Mouse (Mus musculus) intestine, postnatal 0 days (tissue): ENCODE results near the gene Defb45. TPM values are rescaled to one million over a fixed set of nuclear protein-coding genes. Genes with fewer than 3 reads are reported as not detected.
A peak's percentile ranks its signal among the peaks of the same experiment; 100 is the strongest.

Source experiments
- ATAC-seq: fragments of 200-750 bp; cut with Nextera tagmentation; 2 replicates; pipeline ENCODE4 v1.8.0; 2017; ENCODE audit warnings: mild to moderate bottlenecking, moderate TSS enrichment, moderate library complexity
- H3K27ac ChIP-seq: fragments of 300-500 bp; sonication (generic); 2 replicates; pipeline ENCODE4 v1.5.1; 2014; ENCODE audit warnings: mild to moderate bottlenecking, low read depth, low read length, moderate library complexity
- H3K27me3 ChIP-seq: fragments of 300-500 bp; sonication (generic); replicated peaks from 2 replicates; pipeline ENCODE4 v1.6.1; 2014; ENCODE audit warnings: low read length, mixed read lengths; ENCODE audit not compliant: control insufficient read depth, insufficient read depth
- H3K36me3 ChIP-seq: fragments of 300-500 bp; sonication (generic); 2 replicates; pipeline ENCODE4 v1.6.1; 2014; ENCODE audit warnings: mild to moderate bottlenecking, moderate library complexity; ENCODE audit not compliant: control insufficient read depth, insufficient read depth
- H3K4me1 ChIP-seq: fragments of 300-500 bp; sonication (generic); replicated peaks from 2 replicates; pipeline ENCODE4 v1.6.1; 2014; ENCODE audit warnings: antibody characterized with exemption, low read length, mixed read lengths; ENCODE audit not compliant: control insufficient read depth, insufficient read depth
- H3K4me2 ChIP-seq: fragments of 300-500 bp; sonication (generic); replicated peaks from 2 replicates; pipeline ENCODE4 v1.6.1; 2014; ENCODE audit warnings: low read depth, mild to moderate bottlenecking, moderate library complexity
- H3K4me3 ChIP-seq: fragments of 300-500 bp; sonication (generic); 2 replicates; pipeline ENCODE4 v1.5.1; 2014; ENCODE audit warnings: low read depth, low read length
- H3K9ac ChIP-seq: fragments of 300-500 bp; sonication (generic); 2 replicates; pipeline ENCODE4 v1.6.1; 2014; ENCODE audit warnings: mild to moderate bottlenecking, low read depth, low read length
- H3K9me3 ChIP-seq: fragments of 300-500 bp; sonication (generic); 2 replicates; pipeline ENCODE4 v1.6.1; 2016; ENCODE audit warnings: mixed run types; ENCODE audit not compliant: control insufficient read depth
- CTCF ChIP-seq: sonication (generic); IDR thresholded peaks from 2 replicates; pipeline ENCODE4 v1.5.1; 2016; ENCODE audit warnings: low read depth, mild to moderate bottlenecking, control low read depth, antibody characterized with exemption, moderate library complexity
- WGBS: fragments of 180-500 bp; shearing (Covaris S2); extraction: QIAGEN DNeasy Blood & Tissue Kit; methylation state at CpG from one replicate; pipeline ENCODE4 v1.1.7; 2014; 5-methylcytosine and 5-hydroxymethylcytosine counted together
- polyA plus RNA-seq: library from polyadenylated mRNA; unstranded; fragments of >200 nt; fragmentation: Nextera tagmentation; extraction: Ambion mirVana; gene quantifications from 2 replicates; pipeline ENCODE4 v1.2.1, GENCODE M21; 2015

Gene Defb45
- polyA plus RNA-seq, 1 experiment from 2014 or later: not detected

GRCm38 (mm10) chr2:152634311-152634710, 35.1 kb upstream of the Defb45 start:
- Histone ChIP-seq H3K4me1 (no peaks in the 10 kb centered on the region), H3K27ac (no peak overlapping the region), H3K9ac (no peak overlapping the region), H3K27me3 (peaks cover 5% of the 10 kb centered on the region; the same call in 1 of the 2 replicates), H3K4me3 (no peak overlapping the region), H3K4me2 (no peak overlapping the region), H3K36me3 (no peaks in the 10 kb centered on the region), H3K9me3 (no peaks in the 10 kb centered on the region)
- no peak for ATAC-seq
- no peak for TF ChIP-seq CTCF
- 66% methylated on average over 29 of the region's 29 CpGs for WGBS

GRCm38 (mm10) chr2:152633334-152633733, 34.1 kb upstream of the Defb45 start:
- Histone ChIP-seq H3K4me1 (no peaks in the 10 kb centered on the region), H3K9me3 (no peaks in the 10 kb centered on the region), H3K4me3 (no peak overlapping the region), H3K4me2 (no peak overlapping the region), H3K27me3 (peaks cover 5% of the 10 kb centered on the region; the same call in 1 of the 2 replicates), H3K36me3 (no peaks in the 10 kb centered on the region), H3K27ac (no peak overlapping the region), H3K9ac (no peak overlapping the region)
- WGBS: 34% methylated on average over 17 of the region's 17 CpGs
- TF ChIP-seq CTCF: no peak
- no peak for ATAC-seq

- WGBS: 79% methylated on average over 6 of the region's 6 CpGs
These were observed 30.7 kb upstream of the Defb45 start for GRCm38 (mm10) chr2:152629904-152630303.

GRCm38 (mm10) chr2:152629239-152629638, 30.0 kb upstream of the Defb45 start:
- TF ChIP-seq CTCF: no peak
- no peak overlapping the region for H3K9ac ChIP-seq
- H3K4me1 ChIP-seq: no peaks in the 10 kb centered on the region
- ATAC-seq: no peak
- H3K4me2 ChIP-seq: no peak overlapping the region
- H3K4me3 ChIP-seq: no peak overlapping the region
- H3K9me3 ChIP-seq: no peaks in the 10 kb centered on the region
- H3K36me3 ChIP-seq: no peaks in the 10 kb centered on the region
- 33% methylated on average over 3 of the region's 3 CpGs for WGBS
- H3K27ac ChIP-seq: no peak overlapping the region
- H3K27me3 ChIP-seq: peaks cover 29% of the 10 kb centered on the region

More at GRCm38 (mm10) chr2:152629904-152630303, 30.7 kb upstream of the Defb45 start:
- Histone ChIP-seq H3K9me3 (no peaks in the 10 kb centered on the region), H3K9ac (no peak overlapping the region), H3K27me3 (peaks cover 29% of the 10 kb centered on the region), H3K4me1 (no peaks in the 10 kb centered on the region), H3K36me3 (no peaks in the 10 kb centered on the region), H3K4me2 (no peak overlapping the region), H3K4me3 (no peak overlapping the region), H3K27ac (no peak overlapping the region)
- no peak for TF ChIP-seq CTCF
- ATAC-seq: no peak

GRCm38 (mm10) chr2:152628066-152628465, 28.9 kb upstream of the Defb45 start:
- ATAC-seq: no peak
- Histone ChIP-seq H3K4me1 (no peaks in the 10 kb centered on the region), H3K4me2 (peak overlapping the region; percentile 64), H3K36me3 (no peaks in the 10 kb centered on the region), H3K27me3 (peaks cover 24% of the 10 kb centered on the region), H3K9ac (no peak overlapping the region), H3K4me3 (peak overlapping the region; percentile 46), H3K27ac (no peak overlapping the region), H3K9me3 (no peaks in the 10 kb centered on the region)
- 58% methylated on average over 17 of the region's 17 CpGs for WGBS
- no peak for TF ChIP-seq CTCF

GRCm38 (mm10) chr2:152626774-152627591, 27.8 kb upstream of the Defb45 start, which contains the start of gene Rem1:
Gene Rem1 (plus strand): TSS chr2:152626951.
- 2% methylated on average over 54 of the region's 59 CpGs for WGBS
- peak; percentile 31; the same call in 1 of the 2 replicates for ATAC-seq

More at GRCm38 (mm10) chr2:152626774-152627591, 27.8 kb upstream of the Defb45 start, which contains the start of gene Rem1:
- H3K9ac ChIP-seq: peak within 1 kb of the TSS; percentile 17
- no peak for TF ChIP-seq CTCF
- no peaks in the 10 kb centered on the region for H3K36me3 ChIP-seq
- H3K4me3 ChIP-seq: peak within 1 kb of the TSS; percentile 46
- no peaks in the 10 kb centered on the region for H3K9me3 ChIP-seq
- H3K4me1 ChIP-seq: no peaks in the 10 kb centered on the region
- H3K27me3 ChIP-seq: peaks cover 24% of the 10 kb centered on the region
- no peak within 1 kb of the TSS for H3K27ac ChIP-seq
- peak within 1 kb of the TSS; percentile 64 for H3K4me2 ChIP-seq
